Mouse (Mus musculus) thymus, adult 2 months (tissue): ENCODE results near the gene Itga4.

Experiments
- CTCF ChIP-seq: fragments of 200-500 bp; IDR thresholded peaks from 2 replicates; pipeline ENCODE4 v1.5.1; 2012; ENCODE audit warnings: mild to moderate bottlenecking, control low read depth, low read length, moderate library complexity, borderline replicate concordance; ENCODE audit not compliant: control insufficient read depth, poor library complexity, insufficient read depth; ENCODE audit errors: extremely low read depth
- POLR2A ChIP-seq: fragments of 200-500 bp; IDR thresholded peaks from 2 replicates; pipeline ENCODE4 v1.6.1; 2012; ENCODE audit warnings: mild to moderate bottlenecking, low read length, control low read depth, moderate library complexity; ENCODE audit not compliant: control insufficient read depth, poor library complexity, insufficient read depth; ENCODE audit errors: extremely low read depth

- no peak for TF ChIP-seq POLR2A
- TF ChIP-seq CTCF, result no peak
Measured at GRCm38 (mm10) chr2:79253754-79254197, 1.4 kb upstream of the Itga4 start.
